Mouse (Mus musculus): Measurements from ENCODE around the gene Tmem150c. TPM values are rescaled to one million over a fixed set of nuclear protein-coding genes. Genes with fewer than 3 reads are reported as not detected.

The Tmem150c gene
- polyA plus RNA-seq, 1 experiment from 2014 or later = 0.59 TPM

DNA sequence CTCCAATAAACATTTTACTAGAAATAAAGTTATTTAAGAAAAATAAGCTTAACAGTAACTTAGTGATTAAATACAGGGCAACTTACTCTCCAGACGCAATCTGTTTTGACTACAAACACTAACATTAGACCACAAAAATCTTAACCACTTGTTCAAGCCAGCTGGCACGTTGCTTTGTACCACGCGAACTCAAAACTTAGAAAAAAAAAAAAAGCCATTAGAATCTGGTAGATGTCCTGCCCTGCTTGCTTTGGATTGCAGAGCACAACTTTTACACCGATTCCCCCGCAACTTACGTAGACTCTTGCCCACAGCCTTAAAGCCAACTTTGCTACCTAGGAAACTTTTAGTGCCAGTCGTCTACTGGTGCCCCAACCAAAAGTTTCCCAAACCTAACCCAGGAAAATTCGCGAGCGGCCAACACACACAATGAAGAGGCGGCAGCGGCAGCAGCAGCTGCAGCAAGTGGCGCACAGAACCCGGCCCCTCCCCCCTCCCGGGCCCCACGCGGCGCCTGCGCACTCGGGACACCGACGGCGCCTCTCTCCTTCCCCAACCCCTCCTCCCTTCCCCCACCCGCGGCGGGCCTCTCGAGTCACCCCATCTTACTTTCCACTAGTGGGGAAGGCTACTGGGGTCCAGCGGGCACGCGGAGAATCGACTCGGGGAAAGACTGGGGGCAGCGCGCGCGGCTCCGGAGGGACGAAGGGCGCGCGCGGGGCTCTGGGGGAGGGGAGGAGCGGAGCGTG is 121.5 kb downstream of the Tmem150c start:
- peaks cover 51% of the 10 kb centered on the region for H3K36me3 ChIP-seq (replicated peaks)
- under 1% methylated on average over 35 of the region's 45 CpGs for WGBS (ENCODE audit: insufficient replicate concordance)
- peaks cover 53% of the 10 kb centered on the region for H3K4me1 ChIP-seq (replicated peaks)

GRCm38 (mm10) chr5:100036681-100037080 is 122.9 kb downstream of the Tmem150c start:
- Histone ChIP-seq H3K9ac (peak overlapping the region; percentile 36; the same call in 1 of the 2 replicates), H3K4me3 (replicated peaks) (peak overlapping the region; percentile 98), H3K27me3 (no peaks in the 10 kb centered on the region), H3K36me3 (replicated peaks) (peaks cover 57% of the 10 kb centered on the region), H3K9me3 (replicated peaks) (no peaks in the 10 kb centered on the region), H3K27ac (replicated peaks) (no peak overlapping the region), H3K4me2 (peak overlapping the region; percentile 99), H3K4me1 (replicated peaks) (peaks cover 43% of the 10 kb centered on the region)
- no peak for ATAC-seq (ENCODE audit: insufficient read depth)
- WGBS (ENCODE audit: insufficient replicate concordance) = 33% methylated on average over 7 of the region's 7 CpGs

More for the DNA sequence above, 121.5 kb downstream of the Tmem150c start:
- Histone ChIP-seq H3K27ac (replicated peaks) (peak overlapping the region; percentile 92), H3K9ac (peak overlapping the region; percentile 91), H3K4me3 (replicated peaks) (peak overlapping the region; percentile 98), H3K4me2 (peak overlapping the region; percentile 99), H3K9me3 (replicated peaks) (no peaks in the 10 kb centered on the region), H3K27me3 (no peaks in the 10 kb centered on the region)
- peak; percentile 47 for ATAC-seq (ENCODE audit: insufficient read depth)

DNA sequence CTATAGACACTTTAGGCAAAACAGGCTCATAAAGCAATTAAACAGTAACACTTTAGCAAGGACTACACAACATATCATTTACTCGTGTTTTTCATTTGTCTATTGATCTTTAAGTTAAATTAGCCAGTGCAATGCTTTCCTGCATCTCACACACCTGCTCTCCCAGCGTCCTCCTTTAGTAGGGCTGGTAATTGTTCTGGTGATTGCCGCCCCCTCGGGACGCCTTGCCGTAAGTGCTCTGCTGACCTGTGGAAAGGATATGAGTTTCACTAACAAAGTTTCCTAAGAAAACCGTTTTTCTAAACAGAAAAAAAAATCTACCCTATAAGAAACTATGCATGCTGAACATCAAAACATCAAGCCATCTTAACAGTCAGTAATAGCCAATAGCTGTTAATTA is 123.7 kb downstream of the Tmem150c start:
- no peaks in the 10 kb centered on the region for H3K27me3 ChIP-seq
- 0 out of 2 replicates have a peak overlapping the region, but pooled peaks have one; percentile 25 for H3K4me2 ChIP-seq
- no peak overlapping the region for H3K27ac ChIP-seq (replicated peaks)
- ATAC-seq (ENCODE audit: insufficient read depth) = no peak
- 71% methylated on average over 7 of the region's 7 CpGs for WGBS (ENCODE audit: insufficient replicate concordance)
- H3K4me1 ChIP-seq (replicated peaks) = peaks cover 37% of the 10 kb centered on the region
- no peak overlapping the region for H3K9ac ChIP-seq
- H3K36me3 ChIP-seq (replicated peaks) = peaks cover 61% of the 10 kb centered on the region
- H3K4me3 ChIP-seq (replicated peaks) = no peak overlapping the region
- H3K9me3 ChIP-seq (replicated peaks) = no peaks in the 10 kb centered on the region

GRCm38 (mm10) chr5:100032646-100033045 is 127.0 kb downstream of the Tmem150c start:
- H3K4me3 ChIP-seq (replicated peaks) = no peak overlapping the region
- 77% methylated on average over 3 of the region's 3 CpGs for WGBS (ENCODE audit: insufficient replicate concordance)
- no peak for ATAC-seq (ENCODE audit: insufficient read depth)
- H3K27ac ChIP-seq (replicated peaks) = no peak overlapping the region
- peaks cover 26% of the 10 kb centered on the region for H3K4me1 ChIP-seq (replicated peaks)
- H3K36me3 ChIP-seq (replicated peaks) = peaks cover 60% of the 10 kb centered on the region
- no peak overlapping the region for H3K9ac ChIP-seq
- H3K9me3 ChIP-seq (replicated peaks) = no peaks in the 10 kb centered on the region
- no peak overlapping the region for H3K4me2 ChIP-seq
- no peaks in the 10 kb centered on the region for H3K27me3 ChIP-seq

- Histone ChIP-seq H3K36me3 (replicated peaks) (peaks cover 55% of the 10 kb centered on the region), H3K4me1 (replicated peaks) (peaks cover 20% of the 10 kb centered on the region), H3K27me3 (no peaks in the 10 kb centered on the region), H3K4me3 (replicated peaks) (no peak overlapping the region), H3K4me2 (no peak overlapping the region), H3K9ac (no peak overlapping the region), H3K27ac (replicated peaks) (no peak overlapping the region), H3K9me3 (replicated peaks) (no peaks in the 10 kb centered on the region)
- 90% methylated on average over 2 of the region's 2 CpGs for WGBS (ENCODE audit: insufficient replicate concordance)
- no peak for ATAC-seq (ENCODE audit: insufficient read depth)
These were observed 127.5 kb downstream of the Tmem150c start for GRCm38 (mm10) chr5:100032107-100032506.

- Histone ChIP-seq H3K4me2 (no peak overlapping the region), H3K4me1 (replicated peaks) (peaks cover 9% of the 10 kb centered on the region), H3K4me3 (replicated peaks) (no peak overlapping the region), H3K9me3 (replicated peaks) (no peaks in the 10 kb centered on the region), H3K27ac (replicated peaks) (no peak overlapping the region), H3K27me3 (no peaks in the 10 kb centered on the region), H3K36me3 (replicated peaks) (peaks cover 37% of the 10 kb centered on the region), H3K9ac (no peak overlapping the region)
- ATAC-seq (ENCODE audit: insufficient read depth) = no peak
- 54% methylated on average over 6 of the region's 6 CpGs for WGBS (ENCODE audit: insufficient replicate concordance)
These were observed 129.5 kb downstream of the Tmem150c start for GRCm38 (mm10) chr5:100030069-100030468.

Other genes starting within 250 kb of the Tmem150c start
- 70.5 and 75.0 TPM in 2 replicates for gene Hnrnpd, start 180.9 kb downstream of the Tmem150c start, polyA plus RNA-seq (2015; fragmentation: Nextera tagmentation; extraction: Ambion mirVana)
- 0.48 and 0.77 TPM in 2 replicates for gene 4930524J08Rik, start 180.7 kb downstream of the Tmem150c start, polyA plus RNA-seq (2015; fragmentation: Nextera tagmentation; extraction: Ambion mirVana)
- 46.6 and 47.0 TPM in 2 replicates for gene Hnrnpdl, start 120.1 kb downstream of the Tmem150c start, polyA plus RNA-seq (2015; fragmentation: Nextera tagmentation; extraction: Ambion mirVana)
- gene Enoph1, start 119.8 kb downstream of the Tmem150c start, polyA plus RNA-seq (2015; fragmentation: Nextera tagmentation; extraction: Ambion mirVana) = 15.4 and 17.2 TPM in 2 replicates

All from liver, embryonic 15.5 days (tissue).